Mouse (Mus musculus) embryonic facial prominence, embryonic 12.5 days (tissue): ENCODE data around the gene Grk6. TPM values are rescaled to one million over a fixed set of nuclear protein-coding genes. Genes with fewer than 3 reads are reported as not detected.

Source experiments
- ATAC-seq: fragments of 200-750 bp; cut with Nextera tagmentation; 2 replicates; pipeline ENCODE4 v1.8.0; 2017; ENCODE audit not compliant: insufficient number of reproducible peaks, insufficient read depth, low FRiP score, low TSS enrichment
- H3K27ac ChIP-seq: fragments of 300-500 bp; sonication (generic); 2 replicates; pipeline ENCODE4 v1.5.1; 2016; ENCODE audit warnings: mild to moderate bottlenecking
- H3K27me3 ChIP-seq: fragments of 300-500 bp; sonication (generic); 2 replicates; pipeline ENCODE4 v1.6.1; 2016; ENCODE audit warnings: mild to moderate bottlenecking, moderate library complexity
- H3K36me3 ChIP-seq: fragments of 300-500 bp; sonication (generic); 2 replicates; pipeline ENCODE4 v1.6.1; 2016; ENCODE audit warnings: mild to moderate bottlenecking
- H3K4me1 ChIP-seq: fragments of 300-500 bp; sonication (generic); 2 replicates; pipeline ENCODE4 v1.6.1; 2016
- H3K4me2 ChIP-seq: fragments of 300-500 bp; sonication (generic); replicated peaks from 2 replicates; pipeline ENCODE4 v1.6.1; 2016; ENCODE audit warnings: mild to moderate bottlenecking, moderate library complexity
- H3K4me3 ChIP-seq: fragments of 300-500 bp; sonication (generic); 2 replicates; pipeline ENCODE4 v1.5.1; 2016; ENCODE audit warnings: mild to moderate bottlenecking
- H3K9ac ChIP-seq: fragments of 300-500 bp; sonication (generic); 2 replicates; pipeline ENCODE4 v1.6.1; 2016; ENCODE audit warnings: mild to moderate bottlenecking, moderate library complexity
- H3K9me3 ChIP-seq: fragments of 300-500 bp; sonication (generic); 2 replicates; pipeline ENCODE4 v1.6.1; 2016; ENCODE audit warnings: mild to moderate bottlenecking, moderate library complexity
- WGBS: fragments of 180-500 bp; shearing (Covaris S2); methylation state at CpG from one replicate; pipeline ENCODE4 v1.1.7; 2016; 5-methylcytosine and 5-hydroxymethylcytosine counted together
- polyA plus RNA-seq: library from polyadenylated mRNA; unstranded; fragments of >200 nt; fragmentation: Nextera tagmentation; extraction: Ambion mirVana; gene quantifications from 2 replicates; pipeline ENCODE4 v1.2.1, GENCODE M21; 2016

Grk6 gene
- polyA plus RNA-seq, 1 experiment from 2014 or later: 68.3 TPM

DNA sequence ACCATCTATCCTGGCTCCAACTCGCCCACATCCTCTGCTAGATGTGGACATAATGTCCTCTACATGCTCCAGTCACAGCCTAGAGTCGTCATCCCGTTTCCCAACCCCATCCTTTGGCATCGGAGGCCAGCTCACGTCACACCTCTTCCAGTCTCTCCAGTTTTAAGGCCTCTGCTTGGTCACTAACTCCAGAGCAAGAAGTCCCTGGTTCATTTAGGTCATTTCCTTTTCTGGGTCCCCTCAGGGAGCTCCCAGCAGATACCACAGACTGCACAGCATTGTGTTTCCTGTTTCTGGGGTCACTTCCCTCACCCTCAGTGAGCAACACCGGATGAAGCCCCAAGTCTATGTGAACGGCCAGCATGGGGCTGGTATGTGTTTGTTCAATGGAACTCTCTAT lies 34.1 kb downstream of the Grk6 start:
- no peak overlapping the region for H3K9ac ChIP-seq
- peaks cover 88% of the 10 kb centered on the region for H3K36me3 ChIP-seq
- H3K27me3 ChIP-seq: no peaks in the 10 kb centered on the region
- WGBS: 83% methylated on average over 7 of the region's 7 CpGs
- peaks cover 14% of the 10 kb centered on the region for H3K4me1 ChIP-seq
- H3K9me3 ChIP-seq: no peaks in the 10 kb centered on the region
- no peak overlapping the region for H3K27ac ChIP-seq
- ATAC-seq: no peak
- no peak overlapping the region for H3K4me3 ChIP-seq
- H3K4me2 ChIP-seq: no peak overlapping the region

DNA sequence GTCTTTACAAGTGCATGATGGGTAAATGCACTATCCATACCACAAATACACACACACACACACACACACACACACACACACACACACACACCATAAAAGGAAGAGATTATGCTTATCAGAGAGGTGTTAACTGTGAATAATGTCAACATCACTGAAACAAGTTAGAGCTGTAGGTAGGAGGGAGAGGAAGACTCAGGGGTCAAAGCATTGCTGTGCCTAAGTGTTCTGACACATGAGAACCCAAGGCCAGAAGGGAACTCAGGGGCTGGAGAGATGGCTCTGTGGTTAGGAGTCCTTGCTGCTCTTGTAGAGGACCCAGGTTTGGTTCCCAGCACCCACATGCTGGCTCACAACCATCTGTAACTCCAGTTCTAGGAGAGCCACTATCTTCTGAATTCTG lies 35.1 kb downstream of the Grk6 start:
- Histone ChIP-seq H3K9ac (no peak overlapping the region), H3K27me3 (no peaks in the 10 kb centered on the region), H3K4me3 (no peak overlapping the region), H3K9me3 (no peaks in the 10 kb centered on the region), H3K36me3 (peaks cover 81% of the 10 kb centered on the region), H3K4me1 (peaks cover 22% of the 10 kb centered on the region), H3K27ac (no peak overlapping the region), H3K4me2 (no peak overlapping the region)
- no peak for ATAC-seq

DNA sequence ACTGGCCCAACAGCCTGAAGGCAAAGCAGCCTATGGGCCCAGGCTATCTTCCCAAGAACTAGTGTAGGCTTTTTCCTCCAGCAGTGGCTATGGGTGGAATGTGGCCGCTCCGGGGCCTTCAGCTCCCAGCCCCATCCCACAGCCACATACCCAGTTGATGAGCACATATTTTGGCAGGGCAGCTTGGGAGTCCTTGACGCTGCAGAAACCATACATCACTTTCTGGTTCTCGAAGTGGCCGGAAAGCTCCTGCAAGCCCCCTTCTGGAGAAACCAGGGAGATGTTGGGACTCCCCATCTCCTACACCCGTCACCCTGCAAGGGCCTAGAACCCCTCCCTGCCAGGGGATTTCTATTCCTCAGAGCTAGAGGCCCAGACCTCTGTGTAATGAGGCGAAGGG lies 37.7 kb downstream of the Grk6 start:
- no peak overlapping the region for H3K4me2 ChIP-seq
- 85% methylated on average over 7 of the region's 7 CpGs for WGBS
- H3K36me3 ChIP-seq: peaks cover 62% of the 10 kb centered on the region
- H3K9ac ChIP-seq: no peak overlapping the region
- ATAC-seq: no peak
- peaks cover 38% of the 10 kb centered on the region for H3K4me1 ChIP-seq
- no peaks in the 10 kb centered on the region for H3K9me3 ChIP-seq
- no peak overlapping the region for H3K27ac ChIP-seq
- no peak overlapping the region for H3K4me3 ChIP-seq
- H3K27me3 ChIP-seq: no peaks in the 10 kb centered on the region

DNA sequence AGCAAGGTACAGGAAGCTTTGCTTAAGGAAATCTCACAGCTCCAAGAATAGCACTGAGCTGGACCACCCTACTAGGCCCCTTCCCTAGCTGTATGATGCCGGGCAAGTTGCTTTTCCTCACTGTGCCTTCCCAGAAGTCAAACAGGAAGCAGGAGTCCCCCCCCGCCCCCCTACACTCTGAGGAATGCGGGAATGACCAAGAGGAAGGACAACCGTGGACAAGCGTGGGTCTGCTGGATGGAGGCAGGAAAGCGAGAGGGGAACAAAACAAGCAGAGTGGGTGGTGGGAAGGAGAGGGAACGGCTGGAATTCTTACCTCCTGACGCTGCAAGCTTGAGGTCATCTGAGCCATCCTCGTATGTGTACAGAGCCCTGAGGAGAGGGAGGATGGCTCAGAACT lies 38.2 kb downstream of the Grk6 start:
- Histone ChIP-seq H3K27me3 (no peaks in the 10 kb centered on the region), H3K27ac (no peak overlapping the region), H3K4me3 (no peak overlapping the region), H3K9ac (no peak overlapping the region), H3K4me2 (peak overlapping the region; percentile 95), H3K4me1 (peaks cover 39% of the 10 kb centered on the region), H3K36me3 (peaks cover 56% of the 10 kb centered on the region), H3K9me3 (no peaks in the 10 kb centered on the region)
- 38% methylated on average over 9 of the region's 9 CpGs for WGBS
- ATAC-seq: no peak

DNA sequence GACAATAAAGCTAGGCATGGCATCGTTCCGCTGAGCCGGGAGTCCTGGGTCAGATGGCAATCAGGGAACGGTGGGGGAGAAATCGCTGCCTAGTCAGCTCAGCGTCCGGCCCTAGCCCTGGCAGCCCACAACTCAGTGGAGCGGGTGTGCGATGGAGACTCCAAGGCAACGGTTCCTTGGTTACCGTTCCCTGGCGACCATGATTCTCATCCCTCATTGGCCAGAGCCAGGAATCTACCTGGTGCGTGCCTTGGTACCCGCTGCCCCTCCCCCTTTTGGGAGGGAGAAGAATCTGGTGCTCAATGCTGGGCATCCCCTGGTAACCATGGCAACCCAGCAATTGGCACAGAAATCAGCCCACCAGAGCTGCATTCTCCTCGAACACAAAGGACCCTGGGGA lies 38.7 kb downstream of the Grk6 start:
- no peaks in the 10 kb centered on the region for H3K27me3 ChIP-seq
- H3K4me2 ChIP-seq: peak overlapping the region; percentile 95
- no peak for ATAC-seq
- H3K4me1 ChIP-seq: peaks cover 43% of the 10 kb centered on the region
- 36% methylated on average over 15 of the region's 15 CpGs for WGBS
- no peaks in the 10 kb centered on the region for H3K9me3 ChIP-seq
- 0 out of 2 replicates have a peak overlapping the region, but pooled peaks have one; percentile 98 for H3K9ac ChIP-seq
- no peak overlapping the region for H3K27ac ChIP-seq
- peaks cover 56% of the 10 kb centered on the region for H3K36me3 ChIP-seq
- H3K4me3 ChIP-seq: 0 out of 2 replicates have a peak overlapping the region, but pooled peaks have one; percentile 3

DNA sequence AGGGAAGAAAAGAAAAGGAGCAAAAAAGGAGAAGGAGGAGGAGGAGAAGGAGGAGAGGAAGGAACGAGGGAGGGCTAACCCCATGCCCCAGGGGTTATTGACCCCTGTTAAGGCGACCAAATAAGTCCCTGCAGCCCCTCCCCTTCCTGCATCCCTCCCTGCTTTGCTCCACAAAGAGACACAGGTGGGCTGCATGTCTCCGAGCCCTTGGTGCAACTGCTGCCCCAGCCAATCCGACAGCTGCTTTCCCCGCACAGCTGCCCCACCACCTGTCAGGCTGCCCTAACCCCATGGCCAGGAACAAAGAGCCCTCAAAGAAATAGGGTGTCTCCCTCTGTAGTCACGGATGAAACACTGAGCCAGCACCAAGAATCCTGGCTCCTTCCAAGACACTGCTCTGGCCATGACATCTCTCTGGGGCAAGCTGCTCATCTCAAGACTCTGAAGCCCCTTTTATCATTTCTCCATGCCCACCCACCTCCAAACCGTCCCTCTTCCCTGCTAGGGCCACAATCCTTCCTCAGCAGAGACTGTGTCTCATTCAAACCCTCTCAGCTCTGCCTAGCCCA lies 39.7 kb downstream of the Grk6 start:
- Histone ChIP-seq H3K36me3 (peaks cover 46% of the 10 kb centered on the region), H3K27ac (peak overlapping the region; percentile 63)
- WGBS: 16% methylated on average over 7 of the region's 7 CpGs

DNA sequence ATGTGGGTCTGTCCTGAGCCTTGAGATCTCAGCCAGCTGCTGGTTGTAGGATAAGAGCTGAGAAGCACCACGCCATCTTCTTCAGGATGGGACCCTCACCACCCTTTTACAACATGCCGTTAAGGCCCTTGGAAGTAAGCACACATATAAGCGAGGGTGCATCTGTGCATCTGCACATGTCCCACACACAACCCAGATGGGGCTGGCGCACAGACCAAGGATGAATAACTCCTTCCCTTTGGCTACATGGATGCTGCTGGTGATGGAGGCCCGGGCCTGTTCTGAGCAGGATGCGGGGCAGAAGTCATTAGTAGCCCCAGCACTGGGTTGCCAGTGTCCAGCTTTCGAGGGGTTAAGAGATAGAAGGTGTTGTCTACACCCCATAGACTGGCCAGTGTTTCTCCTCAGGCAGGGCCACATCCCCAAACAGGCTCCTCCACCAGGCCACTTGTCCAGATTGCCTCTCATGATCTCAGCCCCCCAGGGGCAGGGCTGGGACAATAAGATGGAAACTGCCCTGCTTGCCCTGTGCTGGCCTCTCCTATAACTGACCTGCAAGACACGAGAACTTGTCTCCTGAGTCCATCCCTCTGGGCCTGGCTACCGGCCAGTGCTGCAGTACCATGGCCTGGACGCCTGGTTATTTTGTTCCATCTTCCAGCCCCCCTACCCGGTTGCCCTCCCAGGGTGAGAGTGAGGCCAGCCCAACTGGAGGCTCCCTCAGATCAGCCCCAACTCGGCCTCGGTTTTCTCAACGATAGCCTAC lies 41.3 kb downstream of the Grk6 start:
- H3K4me3 ChIP-seq: peak overlapping the region; percentile 85
- H3K4me1 ChIP-seq: peaks cover 43% of the 10 kb centered on the region
- no peaks in the 10 kb centered on the region for H3K9me3 ChIP-seq
- H3K9ac ChIP-seq: peak overlapping the region; percentile 98
- H3K36me3 ChIP-seq: peaks cover 30% of the 10 kb centered on the region
- peak overlapping the region; percentile 96 for H3K27ac ChIP-seq
- peak overlapping the region; percentile 95 for H3K4me2 ChIP-seq
- WGBS: 37% methylated on average over 14 of the region's 14 CpGs
- no peak for ATAC-seq
- H3K27me3 ChIP-seq: no peaks in the 10 kb centered on the region

More for the DNA sequence above, 39.7 kb downstream of the Grk6 start:
- H3K4me2 ChIP-seq: peak overlapping the region; percentile 95
- peak overlapping the region; percentile 98 for H3K9ac ChIP-seq
- peak overlapping the region; percentile 85 for H3K4me3 ChIP-seq
- H3K4me1 ChIP-seq: peaks cover 43% of the 10 kb centered on the region
- no peak for ATAC-seq
- no peaks in the 10 kb centered on the region for H3K9me3 ChIP-seq
- H3K27me3 ChIP-seq: no peaks in the 10 kb centered on the region

DNA sequence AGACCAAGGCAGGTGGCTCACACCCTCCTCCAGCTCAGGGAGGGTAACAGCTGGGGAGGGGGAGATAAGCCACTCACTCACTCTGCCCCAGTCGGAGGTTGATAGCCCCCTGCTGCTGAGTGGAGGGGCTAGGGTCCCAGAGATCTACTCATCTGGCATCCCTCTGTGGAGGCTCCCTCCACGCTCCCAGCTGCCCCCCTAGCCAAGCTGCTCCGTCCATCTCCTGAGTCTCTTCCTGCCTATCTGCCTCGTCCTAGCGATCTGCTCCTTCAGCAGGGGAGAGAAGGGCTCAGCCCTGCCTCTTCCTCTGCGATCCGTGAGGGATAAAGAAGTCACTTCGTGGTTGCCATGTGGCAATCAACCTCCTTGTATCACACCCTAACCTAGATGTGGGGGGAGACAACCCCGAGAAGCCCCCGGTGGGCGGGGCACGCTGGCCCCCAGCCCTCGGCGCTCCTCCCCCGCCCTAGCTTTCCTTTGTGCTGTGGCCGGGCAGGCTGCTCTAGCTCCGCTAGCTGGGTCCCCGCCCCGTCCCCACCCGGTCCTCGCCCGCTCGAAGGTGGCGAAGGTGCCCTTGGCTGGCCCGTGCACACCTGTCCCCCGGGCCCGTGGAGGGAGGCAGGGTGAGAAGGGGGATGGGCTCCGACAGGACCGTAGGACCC lies 42.2 kb downstream of the Grk6 start:
- Histone ChIP-seq H3K9me3 (no peaks in the 10 kb centered on the region), H3K27me3 (no peaks in the 10 kb centered on the region), H3K27ac (peak overlapping the region; percentile 96), H3K9ac (peak overlapping the region; percentile 98), H3K4me1 (peaks cover 43% of the 10 kb centered on the region), H3K36me3 (peaks cover 21% of the 10 kb centered on the region), H3K4me2 (peak overlapping the region; percentile 95), H3K4me3 (peak overlapping the region; percentile 85)
- under 1% methylated on average over 26 of the region's 29 CpGs for WGBS
- ATAC-seq: peak; percentile 28; the same call in 1 of the 2 replicates

DNA sequence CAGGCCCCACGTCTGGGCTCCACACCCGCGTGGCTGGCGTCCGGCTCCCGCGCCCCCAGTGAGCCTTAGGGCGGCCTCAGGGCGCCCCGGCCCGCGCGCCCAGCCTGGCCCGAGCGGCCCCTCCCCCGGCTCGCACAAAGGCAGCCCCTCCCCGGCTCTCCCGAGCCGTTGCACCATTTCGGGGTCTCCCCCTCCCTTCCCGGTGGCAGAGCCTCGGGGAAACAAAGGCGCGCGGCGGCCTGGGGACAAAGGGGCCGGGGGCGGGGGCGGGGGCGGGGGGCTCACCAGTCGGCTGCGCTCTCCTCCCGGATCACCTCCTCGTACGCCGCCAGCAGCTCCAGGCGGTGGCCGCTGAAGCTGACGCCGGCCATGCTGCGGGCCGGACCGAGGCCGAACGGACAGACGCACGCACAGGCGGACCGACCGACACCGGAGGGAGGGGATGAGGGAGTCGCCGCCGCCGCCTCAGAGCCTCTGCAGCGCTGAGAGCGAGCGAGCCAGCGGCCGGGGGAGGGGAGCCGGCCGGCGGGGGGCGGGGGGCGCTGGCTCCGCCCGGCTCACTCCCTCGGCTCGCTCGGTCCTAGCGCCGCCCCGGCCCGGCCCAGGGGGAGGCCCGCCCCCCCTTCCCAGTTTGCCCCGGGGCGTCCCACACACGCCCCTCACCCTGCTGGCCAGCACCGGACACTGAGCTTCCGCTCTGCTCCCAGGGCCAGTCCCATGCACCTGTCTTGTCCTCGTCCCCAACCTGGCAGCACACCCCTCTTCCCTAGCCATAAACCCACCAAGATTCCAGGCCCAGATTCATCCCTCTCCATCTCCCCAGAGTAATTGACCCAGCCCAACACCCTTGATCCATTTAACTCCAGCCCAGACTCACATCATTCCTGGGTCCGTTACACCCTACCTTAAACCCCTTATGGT lies 43.0 kb downstream of the Grk6 start, which contains the start of gene Dbn1:
Gene Dbn1 (minus strand): TSS at position 534 of the 921 bp plus-strand sequence.
- Histone ChIP-seq H3K9me3 (no peaks in the 10 kb centered on the region), H3K27ac (peak within 1 kb of the TSS; percentile 96), H3K4me3 (peak within 1 kb of the TSS; percentile 85), H3K4me1 (peaks cover 42% of the 10 kb centered on the region), H3K36me3 (peaks cover 13% of the 10 kb centered on the region), H3K27me3 (no peaks in the 10 kb centered on the region), H3K9ac (peak within 1 kb of the TSS; percentile 98), H3K4me2 (peak within 1 kb of the TSS; percentile 95)
- WGBS: 1% methylated on average over 33 of the region's 83 CpGs
- peak; percentile 68 for ATAC-seq

DNA sequence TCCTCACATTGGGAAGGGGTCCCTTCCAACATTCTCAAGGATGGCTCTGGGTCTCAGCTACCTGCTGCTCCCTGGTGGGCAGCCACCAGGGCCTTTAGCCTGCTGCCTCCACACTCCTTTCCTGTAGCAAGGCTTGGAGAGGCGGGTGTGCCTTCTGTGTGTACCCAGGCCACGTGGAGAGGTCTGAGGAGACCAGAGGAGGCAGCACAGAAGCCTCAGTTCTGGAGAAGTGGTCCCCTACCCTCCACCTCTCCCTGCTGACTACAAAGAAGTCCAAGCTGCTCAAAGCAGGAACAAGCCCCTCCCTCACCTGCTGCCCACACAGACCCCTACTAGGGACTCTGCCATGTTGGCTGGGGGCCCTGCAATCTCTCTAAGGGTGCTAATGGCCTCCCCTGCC lies 49.4 kb downstream of the Grk6 start:
- no peak for ATAC-seq
- Histone ChIP-seq H3K27me3 (no peaks in the 10 kb centered on the region), H3K4me2 (no peak overlapping the region), H3K36me3 (peaks cover 22% of the 10 kb centered on the region), H3K9me3 (no peaks in the 10 kb centered on the region), H3K9ac (0 out of 2 replicates have a peak overlapping the region, but pooled peaks have one; percentile 15), H3K27ac (no peak overlapping the region), H3K4me1 (peaks cover 20% of the 10 kb centered on the region), H3K4me3 (no peak overlapping the region)
- WGBS: 30% methylated on average over 2 of the region's 2 CpGs
